Mouse (Mus musculus): ENCODE measurements at regions not wholly inside any gene's neighbourhood (a gene's known extent, or its start where the extent isn't known, plus 50 kb on each side); places are given as distances from the start of the nearest gene placed in this dataset.

DNA sequence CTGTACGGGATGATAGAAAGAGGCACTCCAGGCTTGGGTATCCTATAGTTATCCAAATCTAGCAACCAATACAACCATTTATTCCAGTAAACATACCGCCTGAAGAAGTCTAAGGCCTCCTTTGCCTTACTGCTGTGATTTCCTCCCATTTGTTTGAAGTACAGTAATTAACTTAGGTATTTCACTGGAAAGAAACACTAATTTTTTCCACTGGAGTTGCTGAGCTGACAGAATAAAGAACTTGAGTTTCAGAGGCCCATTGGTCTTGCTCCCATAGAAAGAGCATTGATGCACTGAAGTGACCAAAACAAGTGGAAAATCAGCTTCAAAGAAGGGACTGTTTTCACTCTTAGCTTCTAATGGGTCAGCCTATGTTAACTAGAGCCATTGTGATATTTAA lies 1100.8 kb upstream of the Gm7489 start:
- DNase-seq (ENCODE audit: low read depth, low spot score): no peak

DNA sequence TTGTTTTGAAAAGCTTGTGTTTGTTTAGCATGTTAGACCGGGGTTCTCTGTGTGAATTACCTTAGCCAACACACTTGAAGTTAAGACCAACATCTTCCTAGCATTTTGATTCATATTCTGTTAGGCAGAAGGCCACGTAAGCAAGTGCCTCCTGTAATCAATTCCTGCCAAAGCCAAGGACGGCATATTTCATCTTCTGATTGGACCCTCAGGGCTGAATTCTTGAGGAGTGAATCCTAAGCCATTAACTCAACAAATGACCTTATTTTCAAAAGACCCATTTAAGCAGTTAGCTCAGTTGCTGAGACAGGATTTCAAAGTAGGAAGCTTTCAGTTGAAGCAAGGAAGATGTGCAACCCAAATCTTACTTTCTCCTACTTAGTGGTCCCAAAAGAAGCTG lies 1099.5 kb upstream of the Gm7489 start:
- DNase-seq (ENCODE audit: low read depth, low spot score): no peak

DNA sequence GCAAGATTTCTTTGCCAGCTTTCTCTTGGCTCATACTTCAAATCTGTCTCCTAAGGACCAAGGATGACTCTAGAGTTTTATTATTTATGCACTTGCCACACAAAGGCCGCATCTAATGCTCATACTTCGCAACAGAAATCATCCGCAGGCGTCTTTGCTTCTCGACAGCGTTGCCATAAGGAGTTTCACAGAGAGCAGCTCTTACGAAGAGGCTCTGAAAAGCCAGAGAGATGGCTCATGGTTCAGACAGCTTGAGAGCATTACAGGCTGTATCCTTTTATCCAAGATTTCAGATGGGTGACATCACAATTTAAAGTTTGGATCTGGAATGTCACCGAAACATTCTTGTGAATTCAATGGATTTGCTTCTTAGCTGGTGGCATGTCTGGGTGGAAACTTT lies 1098.7 kb upstream of the Gm7489 start:
- DNase-seq (ENCODE audit: low read depth, low spot score): no peak

DNA sequence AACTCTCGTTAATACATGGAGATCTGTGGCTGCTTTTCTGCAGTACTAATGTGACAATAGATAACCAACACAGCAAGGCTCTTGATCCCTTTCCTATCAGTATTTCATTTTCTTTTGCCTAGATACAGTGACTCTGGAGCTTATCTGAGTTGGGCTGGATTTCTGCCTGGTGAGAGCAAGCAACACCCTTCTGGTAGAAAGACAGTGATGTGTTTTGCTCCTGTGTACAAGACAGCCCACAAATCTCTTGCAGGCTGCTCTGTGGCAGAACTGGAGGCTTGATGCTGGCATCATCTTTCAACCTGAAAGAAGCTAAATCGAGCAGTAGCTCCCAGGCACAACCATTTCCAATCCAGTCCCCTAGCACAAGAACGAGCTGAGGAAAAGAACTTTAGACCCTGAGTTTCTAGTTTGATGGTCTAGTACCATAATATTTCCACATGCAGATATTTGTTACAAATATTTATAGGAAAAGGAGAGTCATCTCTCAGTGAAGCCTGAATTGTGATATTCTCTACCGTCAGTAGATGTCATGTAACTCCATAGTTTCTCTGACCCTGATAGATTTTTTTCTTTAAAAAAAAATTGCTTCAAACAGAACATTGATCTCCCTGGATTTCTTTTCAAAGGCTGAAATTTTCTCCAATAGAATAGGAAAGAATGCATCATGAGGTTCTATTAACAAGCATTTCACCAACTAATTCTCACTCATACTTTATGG lies 1079.1 kb upstream of the Gm7489 start:
- DNase-seq (ENCODE audit: low read depth, low spot score): no peak

DNA sequence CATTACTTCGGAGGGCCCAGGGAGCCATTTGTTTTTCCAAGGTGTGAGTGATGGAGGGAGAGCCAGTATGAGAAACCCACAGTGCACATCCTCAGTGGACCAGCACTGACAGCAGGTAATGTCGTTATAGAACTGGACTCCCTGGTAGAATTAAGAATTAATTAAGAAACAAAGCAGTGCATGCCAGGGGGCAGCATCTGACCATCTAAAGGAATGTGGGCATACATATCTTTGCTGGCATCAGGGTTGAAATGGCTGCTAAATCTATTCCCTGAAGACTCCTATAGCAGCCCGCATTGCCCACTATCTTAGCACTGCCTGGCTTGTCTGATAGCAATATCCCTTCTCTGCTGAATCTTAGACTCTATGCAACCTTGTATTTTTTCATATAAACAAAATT lies 1076.1 kb upstream of the Gm7489 start:
- peak; percentile 55 for DNase-seq (ENCODE audit: low read depth, low spot score)

DNA sequence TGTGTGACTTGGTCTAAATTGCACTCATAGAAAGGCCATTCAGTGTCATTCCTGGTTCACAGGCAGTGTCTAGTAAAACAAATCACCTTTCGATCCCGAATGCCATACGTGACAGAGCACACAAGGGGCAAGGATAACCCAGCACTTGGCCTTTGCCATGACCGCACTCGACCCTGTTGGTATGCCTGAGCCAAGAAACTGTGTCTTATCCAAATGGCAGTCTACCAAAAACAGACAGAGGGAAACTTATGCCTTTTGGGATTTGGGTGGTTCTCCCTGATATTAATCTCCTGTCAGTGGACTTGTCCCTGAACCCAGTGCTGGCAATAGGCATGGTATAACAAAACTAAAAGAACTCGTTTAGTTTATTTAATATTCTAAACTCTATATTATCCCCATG lies 1063.9 kb upstream of the Gm7489 start:
- DNase-seq (ENCODE audit: low read depth, low spot score): no peak

DNA sequence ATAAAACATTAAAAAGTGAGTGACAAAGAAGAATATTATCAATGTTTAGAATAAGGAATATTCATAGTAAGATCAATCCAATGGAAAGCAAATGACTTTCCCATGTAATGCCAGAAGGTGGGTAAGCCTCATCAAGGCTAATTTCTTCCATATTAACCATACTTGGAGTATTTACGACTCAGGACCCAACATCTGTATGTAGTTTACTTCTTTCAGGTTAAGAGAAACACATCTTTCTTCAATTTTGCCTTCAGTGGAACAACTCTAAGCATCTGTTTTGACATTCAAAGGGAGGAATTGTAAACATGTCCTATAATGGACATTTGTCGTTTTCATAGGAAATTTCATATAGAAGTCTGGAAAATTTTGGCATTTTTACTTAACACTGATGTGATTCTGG lies 1047.8 kb upstream of the Gm7489 start:
- DNase-seq (ENCODE audit: low read depth, low spot score): no peak

DNA sequence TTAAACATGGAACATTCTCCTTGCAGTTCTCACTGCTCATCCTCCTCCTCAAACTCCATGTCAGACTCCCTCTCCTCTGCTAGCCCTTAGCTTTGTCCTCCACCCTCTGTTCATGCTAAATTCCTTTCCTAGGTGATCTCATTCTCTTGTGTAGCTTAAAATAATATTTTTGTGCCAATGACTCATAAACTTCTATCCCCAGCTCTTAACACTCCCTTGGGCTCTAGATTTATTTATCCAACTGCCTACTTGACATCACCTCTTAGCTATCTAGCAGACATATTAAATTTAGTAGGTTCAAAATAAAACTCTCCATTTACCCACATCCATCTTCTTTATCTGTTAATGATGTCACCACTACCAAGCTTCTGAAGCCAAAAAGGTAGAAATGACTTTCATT lies 1036.6 kb upstream of the Gm7489 start:
- DNase-seq (ENCODE audit: low read depth, low spot score): no peak

DNA sequence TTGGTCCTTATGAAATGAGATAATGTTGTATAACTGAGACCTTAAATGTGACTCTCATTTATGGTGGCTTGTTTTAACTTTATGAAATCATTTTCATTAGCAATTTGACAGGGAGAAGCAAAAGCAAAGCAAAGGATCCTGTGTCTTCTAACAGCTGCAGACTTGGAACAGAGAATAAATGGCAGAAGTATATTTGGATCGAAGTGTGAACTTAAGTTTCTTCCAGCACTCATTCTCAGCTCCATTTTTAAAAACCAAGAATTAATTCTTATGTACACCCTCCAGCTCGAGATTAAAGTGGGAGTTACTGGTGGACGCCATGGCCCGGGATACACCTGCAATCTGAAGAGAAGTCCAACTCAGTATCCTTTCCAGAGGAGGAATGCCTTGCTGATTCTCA lies 1026.0 kb upstream of the Gm7489 start:
- no peak for DNase-seq (ENCODE audit: low read depth, low spot score)

DNA sequence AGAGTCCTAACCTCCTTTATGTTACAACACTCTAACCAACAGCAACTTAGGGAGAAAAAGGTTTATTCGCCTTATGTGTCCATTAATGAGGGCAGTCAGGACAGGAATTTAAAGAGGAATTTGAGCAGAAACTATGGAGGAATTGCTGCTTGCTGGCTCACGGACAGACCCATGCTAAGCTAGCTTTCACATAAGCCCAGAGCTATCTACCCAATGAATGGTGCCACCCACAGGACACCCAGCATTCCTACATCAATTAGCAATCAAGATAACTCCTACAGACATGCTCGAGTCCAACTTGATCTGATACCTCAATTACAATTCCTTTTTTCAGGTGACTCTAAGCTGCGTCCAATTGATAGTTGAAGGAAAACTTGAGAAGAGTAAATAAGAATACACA lies 1021.2 kb upstream of the Gm7489 start:
- peak; percentile 2 for DNase-seq (ENCODE audit: low read depth, low spot score)

DNA sequence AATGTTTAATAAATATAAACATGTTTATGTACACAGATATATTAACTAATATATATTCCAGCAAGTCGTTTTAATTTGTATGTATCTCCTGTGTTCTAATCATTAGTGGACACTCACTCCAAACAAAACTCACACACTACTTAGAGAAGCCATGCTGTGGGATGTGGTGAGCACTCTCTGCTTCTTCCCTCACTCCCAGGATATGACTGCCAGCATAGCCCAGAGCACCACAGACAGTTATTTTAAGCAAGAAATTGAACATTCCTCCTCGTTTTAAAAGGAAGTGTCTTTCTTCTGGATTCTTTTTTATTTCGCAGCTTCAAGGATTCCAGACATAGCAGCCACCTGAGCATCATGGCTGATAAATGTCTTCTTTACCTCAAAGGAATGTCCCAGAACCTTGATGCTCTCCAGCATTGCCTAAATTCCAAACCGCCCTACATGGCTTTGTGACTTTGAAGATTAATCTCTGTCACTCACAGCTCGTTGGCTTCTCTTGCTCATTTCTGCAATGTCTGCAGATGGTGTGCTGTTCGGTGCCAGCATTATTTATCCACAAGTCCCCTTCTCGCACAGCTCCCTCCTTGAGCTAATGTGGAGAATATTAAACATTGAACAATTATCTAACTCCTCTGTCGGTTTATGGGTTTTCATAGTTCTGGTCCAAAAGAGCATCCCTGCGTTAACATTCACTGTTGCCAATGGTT lies 992.3 kb upstream of the Gm7489 start:
- no peak for DNase-seq (ENCODE audit: low read depth, low spot score)

DNA sequence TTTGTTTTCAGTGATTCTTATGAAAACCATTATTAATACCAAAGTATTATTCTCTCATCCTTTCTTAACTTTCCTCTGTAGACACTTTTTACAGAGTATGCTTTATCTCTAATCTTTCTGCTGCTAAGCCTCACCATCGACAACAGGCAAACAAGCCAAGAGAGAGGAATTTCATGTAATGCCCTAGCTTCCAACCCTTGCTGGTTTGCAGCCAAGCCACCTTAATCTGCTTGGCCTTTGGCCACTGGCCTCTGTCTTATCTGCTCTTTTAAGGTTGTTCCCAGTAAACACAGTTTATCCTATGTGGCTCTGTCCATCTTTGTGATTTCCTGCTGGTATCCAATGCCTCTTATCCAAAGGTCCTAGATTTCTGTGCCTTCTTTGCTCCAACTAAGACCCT lies 986.6 kb upstream of the Gm7489 start:
- no peak for DNase-seq (ENCODE audit: low read depth, low spot score)

DNA sequence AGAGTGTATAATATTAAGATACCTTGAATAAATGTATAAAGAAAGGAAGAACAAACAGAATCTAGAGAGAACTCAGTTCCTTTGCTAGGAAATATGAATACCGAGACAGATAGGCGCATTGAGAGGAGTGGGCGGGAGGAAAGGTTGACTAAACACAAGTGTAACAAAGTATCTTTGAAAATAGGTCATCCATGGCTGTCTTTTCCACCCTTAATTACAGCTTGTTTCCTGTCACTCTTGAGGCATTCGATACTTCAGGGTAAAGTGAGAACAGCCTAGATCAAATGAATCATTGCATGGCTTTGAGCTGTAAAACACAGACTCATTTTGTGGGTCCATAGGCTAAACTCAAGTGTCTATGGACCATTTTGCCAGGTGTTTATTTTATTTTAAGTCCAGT lies 985.3 kb upstream of the Gm7489 start:
- peak; percentile 25 for DNase-seq (ENCODE audit: low read depth, low spot score)

DNA sequence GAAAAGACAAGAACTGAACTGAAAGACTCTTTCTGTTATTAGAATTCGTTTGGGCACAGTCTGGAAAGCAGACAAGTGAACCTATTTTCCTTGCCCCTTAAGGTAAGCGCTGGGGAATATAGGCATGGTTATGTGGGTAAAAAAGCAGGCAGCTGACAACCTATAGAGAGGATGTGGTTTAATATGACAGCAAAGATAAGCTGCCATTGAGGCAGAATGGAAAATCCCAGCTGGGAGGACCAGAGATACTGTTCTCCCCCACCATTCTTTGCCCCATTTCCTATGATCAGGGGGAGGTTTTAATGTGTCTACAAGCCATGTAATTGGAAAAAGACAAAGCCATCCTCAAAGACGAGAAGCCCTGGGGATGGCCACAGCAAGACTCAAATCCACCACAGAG lies 984.9 kb upstream of the Gm7489 start:
- peak; percentile 33 for DNase-seq (ENCODE audit: low read depth, low spot score)

DNA sequence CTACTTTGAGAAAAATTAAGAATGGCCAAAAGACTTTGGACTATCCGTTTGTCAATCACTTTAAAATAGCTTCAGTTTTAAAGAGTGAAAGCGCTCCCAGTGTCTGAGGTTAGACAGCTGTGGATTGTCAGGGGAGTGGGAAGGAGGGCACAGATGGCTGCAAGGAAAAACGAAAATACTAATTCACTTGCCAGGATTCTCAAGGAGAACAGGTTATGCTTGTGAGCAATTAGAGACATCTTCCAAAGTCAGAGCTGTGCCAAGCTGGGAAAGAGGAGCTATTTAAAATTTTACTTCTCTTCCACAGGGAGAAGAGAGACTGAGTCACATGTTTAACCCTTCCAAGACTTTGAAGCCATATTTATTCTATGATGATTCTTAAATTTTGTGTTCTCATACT lies 979.5 kb upstream of the Gm7489 start:
- DNase-seq (ENCODE audit: low read depth, low spot score): no peak

DNA sequence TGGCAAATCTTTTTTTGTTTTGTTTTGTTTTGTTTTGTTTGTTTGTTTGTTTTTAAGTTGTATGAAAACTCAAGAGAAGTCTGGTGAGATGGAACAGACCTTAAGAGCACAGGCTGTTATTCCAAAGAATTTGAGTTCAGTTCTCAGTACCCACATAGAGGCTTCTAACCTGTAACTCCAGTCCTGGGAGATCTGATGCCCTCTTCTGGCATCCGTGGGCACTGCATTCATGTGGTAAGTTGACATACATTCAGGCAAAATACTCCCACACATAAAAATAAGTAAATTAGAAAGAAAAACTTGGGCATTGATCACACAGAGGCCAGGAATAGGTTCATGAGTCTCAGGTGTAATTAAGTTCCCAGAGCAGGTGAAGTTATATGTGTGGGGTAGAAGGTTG lies 977.5 kb upstream of the Gm7489 start:
- peak; percentile 15 for DNase-seq (ENCODE audit: low read depth, low spot score)

DNA sequence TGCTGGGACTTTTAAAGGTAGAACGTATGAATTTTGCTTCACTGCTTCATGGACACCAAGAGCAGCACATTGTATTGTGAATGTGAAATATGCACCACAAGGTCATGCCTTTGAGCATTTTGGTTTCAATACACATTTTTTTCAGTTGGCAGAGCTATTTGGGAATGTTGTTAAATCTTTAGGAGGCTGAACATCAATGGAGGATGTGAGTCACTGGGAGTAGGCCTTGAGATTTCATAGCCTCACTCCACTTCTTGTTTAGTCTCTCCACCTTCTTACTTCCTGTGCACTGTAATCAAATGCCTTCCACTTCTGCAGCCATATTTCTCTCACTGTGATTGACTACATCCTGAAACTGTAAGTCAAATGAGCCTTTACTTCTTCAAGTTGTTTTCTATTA lies 962.4 kb upstream of the Gm7489 start:
- no peak for DNase-seq (ENCODE audit: low read depth, low spot score)

DNA sequence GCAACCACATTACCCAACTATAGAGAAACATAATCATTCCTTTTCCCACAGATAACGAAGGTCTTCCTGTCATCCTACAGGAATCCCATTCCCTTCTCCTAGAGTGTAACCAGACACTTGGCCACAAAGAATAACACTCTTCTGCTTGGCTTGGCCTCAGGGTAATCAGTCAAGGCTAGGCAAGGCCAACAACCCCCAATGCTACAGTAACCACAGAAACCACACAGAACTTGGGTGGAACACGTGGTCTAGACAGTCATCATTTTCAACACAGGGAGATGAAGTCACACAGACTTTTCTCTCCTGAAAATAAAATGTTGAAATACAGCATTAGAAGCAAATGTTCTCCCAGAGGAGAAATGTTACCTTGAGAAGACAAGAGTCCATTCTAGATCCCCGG lies 956.3 kb upstream of the Gm7489 start:
- DNase-seq (ENCODE audit: low read depth, low spot score): peak; percentile 49

DNA sequence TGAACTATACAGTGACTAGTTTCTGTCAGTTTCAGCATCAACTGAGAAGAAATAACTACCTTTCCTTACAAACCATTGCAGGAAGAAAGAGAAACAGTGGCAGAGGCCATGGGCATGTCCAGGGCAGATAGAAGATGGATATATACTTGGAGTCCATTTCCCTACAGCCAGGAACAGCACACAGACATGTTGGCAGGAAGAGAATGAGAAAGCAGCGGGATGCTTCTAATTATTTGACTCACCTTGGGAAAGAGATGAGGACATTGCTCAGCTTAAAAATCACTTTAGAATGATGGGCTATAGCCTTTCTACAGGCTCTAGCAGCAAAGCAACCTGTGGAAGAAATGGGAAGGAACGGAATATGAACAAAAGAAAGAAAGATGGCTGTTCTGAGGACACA lies 947.6 kb upstream of the Gm7489 start:
- no peak for DNase-seq (ENCODE audit: low read depth, low spot score)

DNA sequence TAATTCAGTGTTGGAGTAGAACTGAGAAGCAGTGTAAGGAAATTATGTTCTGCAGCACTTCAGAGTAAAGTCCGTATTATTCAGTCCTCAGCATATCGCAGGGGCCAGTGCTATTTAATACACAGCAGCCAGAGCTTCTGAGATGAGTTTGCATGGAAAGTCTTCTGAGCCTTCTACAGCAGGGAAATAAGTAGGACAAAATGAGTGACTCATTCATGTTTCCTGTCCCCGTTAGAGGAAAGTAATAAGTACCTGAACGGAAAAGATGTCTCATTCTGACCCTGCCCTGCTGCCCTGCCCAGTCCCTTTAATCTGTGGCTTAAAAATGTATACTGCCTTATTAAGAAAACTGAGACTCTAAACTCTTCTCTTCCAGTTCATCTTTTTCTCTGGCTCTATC lies 940.1 kb upstream of the Gm7489 start:
- DNase-seq (ENCODE audit: low read depth, low spot score): peak; percentile 42

DNA sequence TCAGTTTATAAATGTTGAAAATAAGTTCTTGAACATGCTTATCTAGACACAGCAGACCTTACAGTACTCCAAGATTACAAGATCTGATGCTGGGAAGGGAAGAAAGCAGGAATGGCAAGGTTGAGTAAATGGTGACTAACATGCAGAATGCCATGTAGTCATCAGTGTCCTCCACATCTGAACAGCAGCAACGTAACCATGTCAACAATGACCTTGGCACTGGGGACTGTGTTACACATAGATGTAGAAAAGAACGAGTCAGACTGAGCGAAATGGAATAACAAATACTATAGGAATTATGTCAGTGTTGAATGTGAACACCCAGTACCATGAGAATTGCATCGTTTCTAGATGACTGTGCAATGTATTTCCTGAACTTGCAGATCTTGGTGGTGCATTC lies 936.5 kb upstream of the Gm7489 start:
- no peak for DNase-seq (ENCODE audit: low read depth, low spot score)

DNA sequence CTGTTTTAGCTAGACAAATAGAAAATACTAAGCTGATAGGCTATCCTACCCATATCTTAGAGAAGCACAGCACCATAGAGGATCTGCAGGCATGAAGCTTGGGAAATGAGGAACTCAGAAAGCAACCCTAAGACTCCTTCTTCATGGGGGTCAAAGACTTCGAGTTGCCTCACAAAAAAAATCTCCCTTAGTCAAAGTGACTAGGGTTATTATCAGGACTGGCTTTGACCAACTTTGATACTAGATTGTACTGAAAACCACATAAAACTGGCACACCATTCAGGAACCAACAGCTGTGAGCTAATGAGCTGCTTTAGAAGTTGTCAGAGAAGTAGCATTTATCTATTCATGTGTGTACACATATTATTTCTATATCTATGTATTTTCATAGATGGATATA lies 931.2 kb upstream of the Gm7489 start:
- DNase-seq (ENCODE audit: low read depth, low spot score): no peak

DNA sequence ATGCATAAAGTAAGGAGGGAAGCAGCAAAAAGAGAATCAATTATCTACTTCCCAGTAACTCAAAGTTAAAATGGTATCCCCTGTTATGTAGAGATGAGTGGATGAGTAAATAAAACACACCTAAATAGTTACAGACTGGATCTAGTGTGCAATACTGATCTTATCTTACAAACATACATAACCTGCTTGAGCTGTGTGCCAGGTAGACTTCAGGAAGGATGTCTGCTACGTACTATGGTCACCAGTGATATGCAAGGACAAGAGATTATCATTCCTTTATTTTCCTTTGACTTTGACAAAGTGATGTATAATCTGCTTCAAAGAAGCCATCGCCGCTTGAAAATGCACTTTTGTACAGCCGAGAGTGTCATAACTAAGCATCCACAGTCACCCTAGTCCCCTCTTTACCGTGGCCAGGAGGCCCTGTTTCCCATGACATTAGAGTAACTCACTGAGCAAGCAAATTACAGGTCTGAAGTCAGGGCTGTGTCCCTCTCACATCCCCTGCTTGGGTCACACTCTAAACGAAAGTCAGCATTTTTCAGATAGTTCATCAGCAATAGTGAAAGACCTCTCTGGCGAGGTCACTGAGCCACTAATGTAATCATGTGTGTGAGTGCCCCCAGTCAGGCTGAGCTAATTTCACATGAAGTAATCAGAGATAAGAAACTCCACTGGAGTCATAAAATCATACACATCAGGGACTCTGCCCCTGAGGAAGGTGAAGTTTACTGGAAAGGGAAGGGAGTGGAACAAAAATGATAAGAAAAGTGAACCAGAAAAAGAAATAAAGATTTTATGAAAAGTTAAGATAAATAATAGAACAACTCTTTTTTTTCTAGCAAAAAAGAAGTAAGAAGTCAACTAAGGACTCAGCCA lies 929.8 kb upstream of the Gm7489 start:
- DNase-seq (ENCODE audit: low read depth, low spot score): no peak

Measured in CD4-positive, CD25-positive, alpha-beta regulatory T cell, adult 2 months (primary cell).